Mouse (Mus musculus) cerebellum, adult 9-11 months (tissue): Measurements from ENCODE around the gene Fmo4.
"Not testable (repeated sequence)": the region's sequence is repeated elsewhere in the genome, so short reads cannot be mapped to it uniquely, and the experiment has no call there.

Experiments
- DNase-seq: peaks from one replicate; pipeline ENCODE4 v3.0.0; 2022

Gene Fmo4

DNA sequence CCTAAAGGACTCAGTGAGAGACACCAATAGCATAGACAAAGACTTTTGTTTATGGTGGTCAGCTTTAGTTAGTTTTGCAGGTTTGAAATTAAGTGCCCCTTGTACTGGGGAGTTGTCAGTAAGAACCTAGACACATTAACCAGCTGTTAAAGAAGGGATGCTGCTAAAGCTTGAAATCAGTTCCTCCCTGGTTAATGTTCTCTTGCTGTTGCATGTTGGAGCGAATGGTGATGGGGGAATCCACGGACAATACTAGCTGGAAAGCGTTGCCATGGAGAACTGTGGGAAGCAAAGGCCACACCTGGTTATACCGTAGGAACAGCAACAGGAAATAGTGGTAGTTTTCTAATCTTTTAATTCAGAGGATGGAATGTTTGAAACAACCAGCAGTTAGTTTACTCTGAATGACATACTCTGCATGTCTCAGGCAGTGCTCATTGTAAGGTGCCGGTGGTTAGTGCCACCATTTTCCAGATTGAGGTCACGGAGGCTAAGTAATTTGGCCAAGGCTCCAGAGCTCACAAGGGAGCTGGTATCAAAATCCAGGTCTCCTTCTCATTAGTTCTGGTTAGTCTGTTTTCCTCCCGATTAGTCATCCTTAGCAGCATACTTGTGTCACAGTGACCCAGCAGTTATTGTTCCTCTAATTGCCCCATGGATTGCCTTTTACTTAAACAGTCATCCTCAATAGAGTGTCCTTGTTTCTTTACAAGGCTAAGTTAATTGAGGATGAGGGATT, 21.3 kb downstream of the Fmo4 start:
- DNase-seq = no peak

DNA sequence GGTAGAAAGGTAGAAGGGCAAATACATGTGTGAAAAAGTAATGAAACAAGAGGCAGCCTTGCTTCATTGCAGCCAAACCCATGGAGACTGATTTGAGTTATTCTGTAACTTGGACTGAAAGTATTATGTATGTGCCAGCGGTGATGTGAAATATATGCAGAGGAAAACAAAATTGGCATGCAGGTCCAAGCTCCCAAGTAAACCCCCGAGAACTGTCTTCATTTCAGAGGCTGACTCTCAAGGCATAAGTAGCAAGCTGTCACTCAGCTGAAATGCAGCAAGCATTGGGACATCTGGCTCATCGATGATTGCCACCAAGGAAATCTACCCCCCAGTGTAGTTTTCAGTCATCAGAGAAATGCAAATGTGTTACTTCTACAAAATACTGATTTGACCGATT, 28.6 kb downstream of the Fmo4 start:
- DNase-seq = no peak

DNA sequence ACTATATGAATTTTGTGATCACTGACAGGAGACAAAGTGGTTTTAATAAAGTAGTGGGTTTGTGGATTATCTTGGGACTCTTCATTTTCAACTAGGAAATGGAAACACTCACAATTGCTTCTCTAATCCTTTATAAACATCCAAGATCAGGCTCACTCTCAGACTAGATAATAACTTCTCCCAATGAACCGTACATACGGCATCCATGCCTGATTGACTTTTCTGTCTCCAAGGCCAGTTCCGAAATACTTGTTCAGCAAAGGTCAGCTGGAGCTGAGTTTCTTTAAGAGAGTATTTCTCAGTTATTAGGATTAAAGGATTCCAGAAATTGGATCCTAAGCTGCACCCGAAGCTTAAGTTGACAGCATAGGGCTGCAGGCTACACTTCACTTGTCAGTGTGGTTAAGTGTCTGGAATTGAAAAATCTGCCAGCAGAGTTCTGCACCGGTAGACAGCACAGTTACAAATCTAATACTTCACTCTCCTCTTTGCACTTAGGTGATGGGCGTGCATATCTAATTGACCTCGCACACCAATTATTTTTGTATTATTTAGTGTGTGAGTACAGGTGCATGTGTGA, 30.0 kb downstream of the Fmo4 start:
- DNase-seq = no peak

DNA sequence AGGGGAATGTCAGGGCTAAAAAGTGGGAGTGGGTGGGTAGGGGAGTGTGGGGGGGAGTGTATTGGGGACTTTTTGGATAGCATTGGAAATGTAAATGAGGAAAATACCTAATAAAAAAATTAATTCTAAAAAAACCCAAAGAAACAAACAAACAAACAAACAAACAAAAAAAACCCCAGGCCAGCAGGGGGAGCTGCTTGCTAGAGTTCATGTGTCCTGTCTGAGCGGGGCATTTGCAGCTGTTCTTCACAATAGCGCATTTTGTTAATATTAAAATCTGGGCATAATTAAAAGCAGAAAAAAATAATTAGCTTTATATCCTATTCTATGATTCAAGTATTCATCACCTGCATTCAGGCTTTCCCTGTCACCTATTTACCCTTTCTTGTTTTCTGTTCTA, 32.7 kb downstream of the Fmo4 start:
- DNase-seq = not testable (repeated sequence)

DNA sequence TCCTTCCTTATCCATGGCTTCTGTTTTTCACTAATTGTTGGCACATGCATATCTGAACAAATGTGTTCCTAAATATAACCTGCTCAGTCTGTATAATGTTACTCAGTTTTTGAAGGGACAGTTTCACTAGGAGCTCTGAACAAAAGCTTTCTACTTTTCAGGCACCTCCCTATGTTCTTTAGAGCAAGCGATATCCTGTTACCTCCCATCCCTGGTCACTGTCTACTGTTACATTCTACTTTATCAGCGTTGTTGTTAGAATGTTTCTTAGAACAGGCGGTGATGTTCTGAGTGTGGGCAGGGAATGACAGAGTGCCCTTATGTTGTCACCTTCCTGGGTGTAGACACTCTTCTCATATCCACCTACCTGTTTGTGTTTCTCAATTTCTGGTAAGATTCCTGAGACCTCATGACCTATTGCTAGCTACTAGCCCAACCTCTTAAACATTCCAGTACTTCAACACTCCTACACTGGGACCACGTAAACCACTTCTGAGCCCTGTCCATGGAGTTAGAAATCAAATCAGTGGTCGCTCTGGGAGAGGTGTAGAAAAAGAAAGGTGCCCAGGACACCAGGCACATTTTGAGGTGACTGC, 35.7 kb downstream of the Fmo4 start:
- no peak for DNase-seq

DNA sequence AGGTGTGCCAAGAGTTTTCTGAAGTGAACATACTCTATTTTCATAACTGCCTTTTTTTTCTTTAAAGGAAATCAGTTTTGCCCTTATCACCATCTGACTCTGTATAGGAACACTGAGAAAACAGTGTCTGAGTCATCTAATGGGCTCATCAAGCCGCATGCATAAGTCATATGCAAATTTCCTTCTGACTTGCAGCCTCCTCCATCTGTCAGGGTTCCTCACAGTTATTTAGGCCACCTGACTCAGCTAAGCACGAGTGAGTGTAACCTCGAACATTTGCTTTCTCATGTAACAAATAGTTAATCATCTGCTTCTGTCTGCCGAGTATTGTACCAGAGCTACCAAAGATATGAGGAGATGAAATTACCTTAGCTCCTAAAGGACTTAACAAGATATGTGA, 40.1 kb downstream of the Fmo4 start:
- no peak for DNase-seq

- no peak for DNase-seq
These were observed 42.0 kb downstream of the Fmo4 start for GRCm38 (mm10) chr1:162771617-162772360.

DNA sequence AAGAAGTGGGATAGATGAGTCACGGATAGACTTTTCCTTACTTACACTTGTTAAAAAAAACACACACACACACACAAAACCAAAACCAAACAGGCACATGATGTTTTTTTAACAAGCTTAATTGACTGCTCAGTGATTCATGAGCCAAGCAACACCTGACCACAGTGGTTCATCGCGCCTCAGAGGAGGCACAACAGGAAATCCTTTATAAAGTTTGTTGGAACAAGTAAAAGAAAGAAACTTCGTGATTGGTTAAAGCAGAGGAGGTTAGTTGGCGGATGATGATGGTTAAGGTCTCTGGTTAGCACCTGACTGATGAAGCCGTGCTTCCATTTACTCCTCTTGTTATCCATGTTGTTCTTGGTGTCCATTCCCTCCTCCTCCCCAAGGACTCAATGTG, 61.8 kb downstream of the Fmo4 start:
- DNase-seq = no peak

GRCm38 (mm10) chr1:162749607-162750006, 64.2 kb downstream of the Fmo4 start:
- DNase-seq = no peak

DNA sequence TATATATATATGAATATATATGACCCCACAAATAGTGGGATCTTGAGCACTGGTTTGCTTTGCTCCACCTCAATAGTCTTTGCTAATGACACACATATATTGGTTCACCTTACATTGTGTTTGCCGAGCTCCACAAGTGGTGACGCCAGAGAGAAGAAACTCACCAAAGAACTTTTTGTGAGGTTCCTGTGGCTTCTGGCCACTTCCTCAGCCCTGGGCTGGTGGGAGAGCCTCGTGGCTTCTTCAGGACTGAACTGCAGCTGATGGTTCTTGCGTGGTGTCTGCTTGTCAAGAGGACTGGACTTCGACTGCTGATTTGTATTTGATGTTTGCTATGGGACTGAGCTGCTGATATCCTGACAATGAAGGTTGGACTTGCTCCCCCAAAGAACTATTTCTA, 65.0 kb downstream of the Fmo4 start:
- DNase-seq = no peak
